Mouse (Mus musculus) ES-E14 (cell line): ENCODE data around the gene Mtss1l.

Source experiments
- CHD2 ChIP-seq: IDR thresholded peaks from 2 replicates; pipeline ENCODE4 v1.6.1; 2014; ENCODE audit warnings: mild to moderate bottlenecking, low read depth, low read length, inconsistent platforms
- MAFK ChIP-seq: IDR thresholded peaks from 2 replicates; pipeline ENCODE4 v1.6.1; 2014; ENCODE audit warnings: mild to moderate bottlenecking, low read depth, low read length, inconsistent platforms; ENCODE audit not compliant: insufficient read depth
- ZNF384 ChIP-seq: IDR thresholded peaks from 2 replicates; pipeline ENCODE4 v1.6.1; 2012; ENCODE audit warnings: low read depth, low read length, inconsistent platforms

- TF ChIP-seq CHD2 (no peak), ZNF384 (no peak), MAFK (no peak)
Measured at GRCm38 (mm10) chr8:110718209-110718968, 2.9 kb upstream of the Mtss1l start.
